Mouse (Mus musculus): Measurements from ENCODE around the gene Anxa2. TPM values are rescaled to one million over a fixed set of nuclear protein-coding genes. Genes with fewer than 3 reads are reported as not detected.

The Anxa2 gene
- polyA plus RNA-seq, 1 experiment from 2014 or later, result 1,223 TPM

GRCm38 (mm10) chr9:69512726-69513125 lies 59.3 kb downstream of the Anxa2 start:
- WGBS, result 89% methylated on average over 1 of the region's 1 CpGs
- no peaks in the 10 kb centered on the region for H3K27me3 ChIP-seq (ENCODE audit: control insufficient read depth, insufficient read depth, low read length)
- ATAC-seq (ENCODE audit: insufficient read depth, low FRiP score), result no peak

GRCm38 (mm10) chr9:69514206-69514605 lies 60.8 kb downstream of the Anxa2 start:
- ATAC-seq (ENCODE audit: insufficient read depth, low FRiP score), result no peak
- 0 out of 2 replicates have a peak, but pooled peaks cover 5% of the 10 kb centered on the region for H3K4me1 ChIP-seq (ENCODE audit: control insufficient read depth, insufficient read depth, low read length)

More at GRCm38 (mm10) chr9:69512726-69513125, 59.3 kb downstream of the Anxa2 start:
- Histone ChIP-seq H3K9me3 (replicated peaks; ENCODE audit: control insufficient read depth, low read length) (no peaks in the 10 kb centered on the region), H3K9ac (ENCODE audit: low read length) (no peak overlapping the region), H3K36me3 (ENCODE audit: control insufficient read depth, insufficient read depth, low read length) (no peaks in the 10 kb centered on the region), H3K27ac (ENCODE audit: low read length) (no peak overlapping the region), H3K4me2 (ENCODE audit: low read depth, low read length) (no peak overlapping the region), H3K4me3 (replicated peaks; ENCODE audit: low read length) (no peak overlapping the region), H3K4me1 (ENCODE audit: control insufficient read depth, insufficient read depth, low read length) (0 out of 2 replicates have a peak, but pooled peaks cover 3% of the 10 kb centered on the region)

GRCm38 (mm10) chr9:69515416-69515815 lies 62.0 kb downstream of the Anxa2 start:
- 0 out of 2 replicates have a peak, but pooled peaks cover 5% of the 10 kb centered on the region for H3K4me1 ChIP-seq (ENCODE audit: control insufficient read depth, insufficient read depth, low read length)
- H3K9ac ChIP-seq (ENCODE audit: low read length), result no peak overlapping the region
- no peak overlapping the region for H3K27ac ChIP-seq (ENCODE audit: low read length)
- no peak overlapping the region for H3K4me2 ChIP-seq (ENCODE audit: low read depth, low read length)
- H3K9me3 ChIP-seq (replicated peaks; ENCODE audit: control insufficient read depth, low read length), result no peaks in the 10 kb centered on the region
- 85% methylated on average over 7 of the region's 7 CpGs for WGBS
- H3K4me3 ChIP-seq (replicated peaks; ENCODE audit: low read length), result no peak overlapping the region
- no peak for ATAC-seq (ENCODE audit: insufficient read depth, low FRiP score)
- no peaks in the 10 kb centered on the region for H3K27me3 ChIP-seq (ENCODE audit: control insufficient read depth, insufficient read depth, low read length)
- no peaks in the 10 kb centered on the region for H3K36me3 ChIP-seq (ENCODE audit: control insufficient read depth, insufficient read depth, low read length)

More at GRCm38 (mm10) chr9:69514206-69514605, 60.8 kb downstream of the Anxa2 start:
- WGBS, result 69% methylated on average over 8 of the region's 8 CpGs
- Histone ChIP-seq H3K9me3 (replicated peaks; ENCODE audit: control insufficient read depth, low read length) (no peaks in the 10 kb centered on the region), H3K4me2 (ENCODE audit: low read depth, low read length) (no peak overlapping the region), H3K36me3 (ENCODE audit: control insufficient read depth, insufficient read depth, low read length) (no peaks in the 10 kb centered on the region), H3K4me3 (replicated peaks; ENCODE audit: low read length) (no peak overlapping the region), H3K27me3 (ENCODE audit: control insufficient read depth, insufficient read depth, low read length) (no peaks in the 10 kb centered on the region), H3K9ac (ENCODE audit: low read length) (no peak overlapping the region), H3K27ac (ENCODE audit: low read length) (no peak overlapping the region)

- Histone ChIP-seq H3K9ac (ENCODE audit: low read length) (no peak overlapping the region), H3K4me1 (ENCODE audit: control insufficient read depth, insufficient read depth, low read length) (0 out of 2 replicates have a peak, but pooled peaks cover 5% of the 10 kb centered on the region), H3K36me3 (ENCODE audit: control insufficient read depth, insufficient read depth, low read length) (no peaks in the 10 kb centered on the region), H3K4me2 (ENCODE audit: low read depth, low read length) (peak overlapping the region; percentile 27; the same call in 1 of the 2 replicates), H3K27me3 (ENCODE audit: control insufficient read depth, insufficient read depth, low read length) (no peaks in the 10 kb centered on the region), H3K27ac (ENCODE audit: low read length) (no peak overlapping the region), H3K4me3 (replicated peaks; ENCODE audit: low read length) (no peak overlapping the region), H3K9me3 (replicated peaks; ENCODE audit: control insufficient read depth, low read length) (no peaks in the 10 kb centered on the region)
- WGBS, result 47% methylated on average over 20 of the region's 20 CpGs
- peak; percentile 39; the same call in 1 of the 2 replicates for ATAC-seq (ENCODE audit: insufficient read depth, low FRiP score)
Observed at GRCm38 (mm10) chr9:69517387-69518035, 64.1 kb downstream of the Anxa2 start.

Small RNA genes within 50 kb of the gene (microRNA-seq; reads per million reads assigned to microRNA genes)
- 3.5 reads per million, percentile 19 among the genes with 10 or more reads in this experiment for gene Mir3109

Other genes starting within 250 kb of the Anxa2 start
- gene Ice2, start 55.7 kb upstream of the Anxa2 start, polyA plus RNA-seq (2015; fragmentation: Nextera tagmentation; extraction: Ambion mirVana), result 14.6 and 16.8 TPM in 2 replicates